Mouse (Mus musculus): ENCODE results near the gene Dnajb4. TPM values are rescaled to one million over a fixed set of nuclear protein-coding genes. Genes with fewer than 3 reads are reported as not detected.

Dnajb4 gene
- total RNA-seq, 2 experiments from 2014 or later, result 52.9 to 54.0 TPM

- DNase-seq (ENCODE audit: low spot score in 2 of 2), result no peak
Observed at GRCm38 (mm10) chr3:152178816-152179215, 31.3 kb downstream of the Dnajb4 start.

- no peak for DNase-seq (ENCODE audit: low spot score in 2 of 2)
Observed at GRCm38 (mm10) chr3:152172322-152172935, 37.7 kb downstream of the Dnajb4 start.

- no peak for DNase-seq (ENCODE audit: low spot score in 2 of 2)
Observed at GRCm38 (mm10) chr3:152171862-152172261, 38.2 kb downstream of the Dnajb4 start.

- no peak for DNase-seq (ENCODE audit: low spot score in 2 of 2)
Observed at GRCm38 (mm10) chr3:152171236-152171635, 38.9 kb downstream of the Dnajb4 start.

GRCm38 (mm10) chr3:152170407-152170806 is 39.7 kb downstream of the Dnajb4 start:
- DNase-seq (ENCODE audit: low spot score in 2 of 2), result no peak

GRCm38 (mm10) chr3:152168007-152168406 is 42.1 kb downstream of the Dnajb4 start:
- DNase-seq (ENCODE audit: low spot score in 2 of 2), result no peak

- DNase-seq (ENCODE audit: low spot score in 2 of 2), result no peak
Observed at GRCm38 (mm10) chr3:152166699-152167451, 43.2 kb downstream of the Dnajb4 start.

- DNase-seq (ENCODE audit: low spot score in 2 of 2), result no peak
Observed at GRCm38 (mm10) chr3:152166099-152166423, 44.0 kb downstream of the Dnajb4 start, which contains the start of gene Gipc2. Gene Gipc2 (minus strand): TSS chr3:152166230.

GRCm38 (mm10) chr3:152165351-152166098 is 44.6 kb downstream of the Dnajb4 start:
- DNase-seq (ENCODE audit: low spot score in 2 of 2), result no peak

GRCm38 (mm10) chr3:152165014-152165350 is 45.1 kb downstream of the Dnajb4 start:
- DNase-seq (ENCODE audit: low spot score in 2 of 2), result no peak

GRCm38 (mm10) chr3:152163320-152163719 is 46.8 kb downstream of the Dnajb4 start:
- DNase-seq (ENCODE audit: low spot score in 2 of 2), result no peak

GRCm38 (mm10) chr3:152160607-152161006 is 49.5 kb downstream of the Dnajb4 start:
- no peak for DNase-seq (ENCODE audit: low spot score in 2 of 2)

GRCm38 (mm10) chr3:152159321-152159720 is 50.8 kb downstream of the Dnajb4 start:
- DNase-seq (ENCODE audit: low spot score in 2 of 2), result no peak

GRCm38 (mm10) chr3:152158344-152159291 is 51.5 kb downstream of the Dnajb4 start:
- peak in 1 of 2 experiments; percentile 57 for DNase-seq (ENCODE audit: low spot score in 2 of 2)

- DNase-seq (ENCODE audit: low spot score in 2 of 2), result no peak
Observed at GRCm38 (mm10) chr3:152156816-152157496, 53.1 kb downstream of the Dnajb4 start.

- peak in 1 of 2 experiments; percentile 39 for DNase-seq (ENCODE audit: low spot score in 2 of 2)
Observed at GRCm38 (mm10) chr3:152155296-152155948, 54.7 kb downstream of the Dnajb4 start.

- DNase-seq (ENCODE audit: low spot score in 2 of 2), result no peak
Observed at GRCm38 (mm10) chr3:152154095-152154494, 56.0 kb downstream of the Dnajb4 start.

- no peak for DNase-seq (ENCODE audit: low spot score in 2 of 2)
Observed at GRCm38 (mm10) chr3:152153152-152153551, 57.0 kb downstream of the Dnajb4 start.

- DNase-seq (ENCODE audit: low spot score in 2 of 2), result no peak
Observed at GRCm38 (mm10) chr3:152152483-152152804, 57.7 kb downstream of the Dnajb4 start.

All from layer of hippocampus, postnatal 14 days (tissue).